Mouse (Mus musculus): ENCODE results near the gene Zbtb44. TPM values are rescaled to one million over a fixed set of nuclear protein-coding genes. Genes with fewer than 3 reads are reported as not detected.

The Zbtb44 gene
- 4.9 and 5.3 TPM in 2 replicates for polyA plus RNA-seq (2012; rRNA removed)

GRCm38 (mm10) chr9:31030532-31031413, at the start of gene Zbtb44:
Zbtb44 (plus strand) TSS chr9:31030644.

Other genes with a start within 250 kb of the Zbtb44 start
- 0.65 and 0.71 TPM in 2 replicates for gene Adamts15, start 108.2 kb upstream of the Zbtb44 start, polyA plus RNA-seq (2012; rRNA removed)
- 0.03 and 0.06 TPM in 2 replicates for gene Adamts8, start 88.1 kb upstream of the Zbtb44 start, polyA plus RNA-seq (2012; rRNA removed)
- 0.79 and 0.80 TPM in 2 replicates for gene St14, start 101.2 kb downstream of the Zbtb44 start, polyA plus RNA-seq (2012; rRNA removed)
- 173 and 187 TPM in 2 replicates for gene Aplp2, start 181.2 kb downstream of the Zbtb44 start, polyA plus RNA-seq (2012; rRNA removed)
- 8.7 and 9.4 TPM in 2 replicates for gene Prdm10, start 249.9 kb downstream of the Zbtb44 start, polyA plus RNA-seq (2012; rRNA removed)

Data from liver, embryonic 18 days (tissue).